Mouse (Mus musculus): ENCODE measurements at regions not wholly inside any gene's neighbourhood (a gene's known extent, or its start where the extent isn't known, plus 50 kb on each side); places are given as distances from the start of the nearest gene placed in this dataset.

DNA sequence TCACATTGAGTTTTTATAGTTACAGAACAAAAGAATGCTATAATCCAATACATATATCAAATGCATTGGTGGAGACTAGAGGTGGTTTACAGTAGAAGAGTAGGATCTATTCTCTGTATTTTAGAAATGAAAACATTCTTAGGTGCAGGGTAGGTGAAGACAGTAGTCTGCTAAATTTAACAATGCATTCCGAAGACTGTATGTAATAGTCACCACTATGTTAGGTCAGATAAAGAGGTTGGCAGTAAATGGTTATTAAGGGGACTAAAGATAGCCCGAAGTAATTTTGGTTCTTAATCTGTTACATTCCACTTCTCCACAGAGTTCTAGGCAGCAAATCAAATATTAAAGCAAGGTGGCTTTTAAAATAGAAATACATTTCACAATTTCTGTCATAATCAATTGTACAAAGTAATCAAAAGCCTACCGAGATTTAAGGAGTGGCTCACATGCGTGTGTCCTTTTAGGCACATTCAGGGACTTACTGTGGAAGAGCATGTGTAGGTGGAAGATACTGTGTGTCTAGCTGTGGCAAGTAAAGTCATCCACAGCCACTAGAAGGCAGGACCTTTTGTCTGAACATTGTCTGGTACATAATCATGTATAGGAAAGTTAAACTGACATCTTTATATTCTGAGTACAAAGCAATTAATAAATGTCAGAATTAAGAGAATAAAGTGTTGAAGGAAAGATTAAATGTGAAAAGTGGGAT lies 288.4 kb downstream of the Btg1 start:
- Histone ChIP-seq H3K4me1 (ENCODE audit: control insufficient read depth, insufficient read depth, insufficient read length, low read length) (no peaks in the 10 kb centered on the region), H3K27ac (replicated peaks; ENCODE audit: low read depth, low read length) (no peak overlapping the region), H3K4me3 (ENCODE audit: insufficient read depth, low read depth, low read length) (no peak overlapping the region)

DNA sequence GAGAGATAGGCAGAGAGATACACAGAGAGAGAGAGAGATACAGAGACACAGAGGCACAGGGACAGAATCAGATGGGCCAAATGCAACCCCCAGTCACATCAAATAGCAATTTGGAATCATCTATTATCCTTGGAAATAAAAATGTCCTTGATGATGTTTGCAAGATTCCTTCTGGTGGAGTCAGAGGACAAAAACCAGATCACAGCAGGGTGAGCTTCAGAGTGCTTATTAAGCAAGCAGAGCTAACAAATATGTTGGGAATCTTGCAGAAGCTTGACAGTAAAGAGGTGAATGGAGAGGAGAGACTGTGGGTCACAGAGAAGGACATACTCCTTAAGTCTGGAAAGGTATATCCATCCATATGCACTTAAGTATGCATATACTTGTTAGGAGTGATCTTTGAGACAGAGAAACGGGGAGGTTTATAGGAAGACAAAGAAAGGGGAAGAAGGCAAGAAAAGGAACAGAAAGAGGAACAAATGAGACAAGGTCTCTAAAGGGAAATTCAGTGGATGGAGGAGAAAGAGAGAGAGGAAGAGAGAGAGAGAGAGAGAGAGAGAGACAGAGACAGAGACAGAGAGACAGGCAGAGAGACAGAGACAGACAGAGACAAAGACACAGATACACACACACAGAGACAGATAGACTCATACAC lies 293.0 kb downstream of the Btg1 start:
- Histone ChIP-seq H3K4me1 (ENCODE audit: control insufficient read depth, insufficient read depth, insufficient read length, low read length) (no peaks in the 10 kb centered on the region), H3K4me3 (ENCODE audit: insufficient read depth, low read depth, low read length) (no peak overlapping the region), H3K27ac (replicated peaks; ENCODE audit: low read depth, low read length) (no peak overlapping the region)

DNA sequence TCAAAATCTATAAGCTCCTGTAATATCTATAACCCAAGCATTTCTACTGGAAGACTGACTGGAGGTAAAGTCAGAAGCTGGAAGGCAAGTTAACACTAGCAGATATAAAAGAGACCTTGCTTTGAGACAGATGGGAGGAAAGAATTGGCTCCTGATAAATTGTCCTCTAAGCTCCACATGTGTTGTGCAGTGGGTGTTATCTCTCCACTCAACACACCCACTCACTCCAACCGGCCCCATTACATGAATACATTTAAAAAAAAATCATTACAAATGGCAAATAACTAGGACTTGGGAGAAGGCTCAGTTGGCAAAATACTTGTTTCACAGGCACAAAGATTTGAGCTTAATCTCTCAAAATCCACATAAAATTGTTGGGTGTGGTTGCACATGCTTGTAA lies 304.4 kb downstream of the Btg1 start:
- no peak overlapping the region for H3K27ac ChIP-seq (replicated peaks; ENCODE audit: low read depth, low read length)
- H3K4me3 ChIP-seq (ENCODE audit: insufficient read depth, low read depth, low read length) = no peak overlapping the region
- H3K4me1 ChIP-seq (ENCODE audit: control insufficient read depth, insufficient read depth, insufficient read length, low read length) = no peaks in the 10 kb centered on the region

DNA sequence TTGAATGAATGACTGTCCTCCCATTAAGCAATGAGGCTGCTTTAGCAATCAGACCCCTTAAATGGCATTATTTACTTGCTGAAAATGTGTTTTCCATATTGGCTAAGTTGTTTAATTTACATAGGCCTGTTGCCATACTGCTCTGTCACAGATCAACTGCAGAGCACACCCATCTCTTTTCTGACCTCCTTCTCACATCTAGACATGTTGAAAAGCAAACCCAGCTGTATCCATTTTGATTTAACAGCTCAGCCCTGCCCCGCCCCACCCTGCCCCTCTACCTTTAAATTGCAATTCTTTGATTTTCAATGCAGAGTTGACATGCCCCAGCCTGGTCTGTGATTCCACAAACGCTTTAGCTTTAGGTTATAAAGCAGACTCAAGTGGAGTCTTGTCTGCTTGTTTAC lies 307.5 kb downstream of the Btg1 start:
- Histone ChIP-seq H3K4me3 (ENCODE audit: insufficient read depth, low read depth, low read length) (no peak overlapping the region), H3K27ac (replicated peaks; ENCODE audit: low read depth, low read length) (no peak overlapping the region), H3K4me1 (ENCODE audit: control insufficient read depth, insufficient read depth, insufficient read length, low read length) (no peaks in the 10 kb centered on the region)

DNA sequence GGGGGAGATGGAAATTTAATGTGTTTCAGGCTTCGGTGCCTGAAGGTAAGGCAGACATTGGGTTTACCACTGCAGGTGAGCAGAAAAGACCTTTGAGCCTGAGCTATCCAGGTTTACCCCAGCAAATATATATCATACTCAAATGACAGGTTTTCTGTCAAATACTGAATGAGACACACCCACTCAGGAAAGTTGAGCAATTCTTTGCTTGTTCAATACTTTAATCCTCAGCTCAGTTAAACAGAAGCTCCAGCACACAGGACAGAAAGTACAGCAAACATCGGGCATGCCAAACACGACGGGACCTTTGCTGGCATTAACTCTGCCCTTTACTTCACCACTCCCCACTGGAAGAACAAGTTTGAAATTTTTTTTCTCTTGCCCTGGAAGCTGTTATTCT lies 307.9 kb downstream of the Btg1 start:
- Histone ChIP-seq H3K4me1 (ENCODE audit: control insufficient read depth, insufficient read depth, insufficient read length, low read length) (no peaks in the 10 kb centered on the region), H3K27ac (replicated peaks; ENCODE audit: low read depth, low read length) (no peak overlapping the region), H3K4me3 (ENCODE audit: insufficient read depth, low read depth, low read length) (no peak overlapping the region)

DNA sequence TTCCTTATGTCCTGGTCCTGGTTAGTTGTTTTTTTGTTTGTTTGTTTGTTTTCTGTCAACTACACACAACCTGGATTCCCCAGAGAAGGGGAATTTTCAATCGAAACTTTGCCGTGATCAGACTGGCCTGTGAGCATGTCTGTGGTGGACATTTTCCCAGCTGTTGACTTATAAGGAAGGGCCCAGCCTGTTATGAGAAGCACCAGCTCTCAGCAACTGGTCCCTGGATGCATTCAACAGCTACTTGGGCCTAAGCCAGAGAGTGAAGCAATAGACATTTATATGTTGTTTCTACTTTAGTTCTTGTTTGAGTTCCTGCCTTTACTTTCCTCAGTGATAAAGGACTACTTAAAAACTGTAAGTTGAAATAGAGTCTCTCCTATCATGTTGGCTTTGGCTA lies 309.0 kb downstream of the Btg1 start:
- H3K27ac ChIP-seq (replicated peaks; ENCODE audit: low read depth, low read length) = no peak overlapping the region
- H3K4me3 ChIP-seq (ENCODE audit: insufficient read depth, low read depth, low read length) = no peak overlapping the region
- H3K4me1 ChIP-seq (ENCODE audit: control insufficient read depth, insufficient read depth, insufficient read length, low read length) = no peaks in the 10 kb centered on the region

DNA sequence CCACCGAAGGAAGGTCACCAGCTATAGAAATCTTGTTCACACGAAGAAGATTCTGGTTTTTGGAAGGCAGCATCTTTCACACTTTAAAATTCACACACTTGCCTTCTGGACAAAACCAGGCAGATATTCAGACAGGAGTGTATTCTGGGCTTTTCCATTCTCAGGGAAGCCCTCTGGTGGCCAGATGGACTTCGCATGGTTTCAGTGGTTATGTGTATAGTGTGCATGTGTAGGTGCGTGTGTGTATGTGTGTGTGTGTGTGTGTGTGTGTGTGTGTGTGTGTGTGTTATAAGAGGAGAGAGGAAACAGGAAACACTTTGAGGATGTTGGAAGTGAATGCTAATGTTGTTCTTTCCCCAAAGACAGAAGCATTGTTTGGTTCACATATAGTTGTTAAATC lies 317.9 kb downstream of the Btg1 start:
- no peak overlapping the region for H3K4me3 ChIP-seq (ENCODE audit: insufficient read depth, low read depth, low read length)
- no peak overlapping the region for H3K27ac ChIP-seq (replicated peaks; ENCODE audit: low read depth, low read length)
- H3K4me1 ChIP-seq (ENCODE audit: control insufficient read depth, insufficient read depth, insufficient read length, low read length) = no peaks in the 10 kb centered on the region

DNA sequence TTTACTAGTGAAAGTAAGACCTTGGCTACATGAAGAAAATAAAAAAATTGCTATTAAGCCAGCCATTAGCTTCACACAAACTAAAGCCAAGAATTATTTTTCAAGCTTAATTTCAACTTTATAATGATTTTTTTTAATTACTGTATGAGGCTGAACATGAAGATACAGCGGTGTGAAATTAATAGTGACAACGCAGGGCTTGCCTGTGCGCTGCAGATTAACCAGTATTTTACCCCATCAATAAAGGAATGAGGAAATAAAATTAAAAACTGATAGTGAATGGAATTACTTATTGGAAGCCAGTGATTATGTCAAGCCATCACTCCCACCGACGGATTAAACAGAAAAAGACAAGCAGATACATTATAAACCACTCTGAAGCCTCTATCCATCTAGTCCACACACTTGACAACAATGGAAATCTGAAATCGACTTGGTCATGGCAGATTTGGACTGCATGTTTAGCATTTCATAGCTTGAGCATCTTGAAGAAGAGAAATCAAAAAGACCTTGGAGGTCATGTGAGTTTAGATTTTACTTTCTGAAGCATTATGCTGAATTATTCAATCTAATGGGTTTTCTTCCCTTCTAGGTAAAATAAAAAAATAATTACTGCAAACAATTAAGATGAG lies 324.2 kb downstream of the Btg1 start:
- H3K4me1 ChIP-seq (ENCODE audit: control insufficient read depth, insufficient read depth, insufficient read length, low read length) = no peaks in the 10 kb centered on the region
- H3K4me3 ChIP-seq (ENCODE audit: insufficient read depth, low read depth, low read length) = no peak overlapping the region
- no peak overlapping the region for H3K27ac ChIP-seq (replicated peaks; ENCODE audit: low read depth, low read length)

DNA sequence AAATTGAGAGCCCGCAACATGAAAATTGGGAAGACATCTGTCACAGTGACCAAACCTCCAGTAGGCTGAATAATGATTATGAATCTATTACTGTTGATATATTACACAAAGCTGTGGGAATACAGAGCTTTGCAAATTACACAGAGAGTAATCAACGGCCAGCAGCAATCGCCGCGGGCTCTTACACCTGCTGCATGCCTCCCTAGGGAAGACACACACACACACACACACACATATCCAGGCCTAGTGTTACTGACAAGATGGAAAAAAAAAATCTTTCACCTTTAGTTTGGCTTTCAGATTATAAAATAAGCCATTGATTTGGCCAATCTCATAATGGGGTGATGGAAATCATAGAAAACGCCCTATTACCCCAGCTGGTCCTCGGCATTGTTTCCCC lies 327.4 kb downstream of the Btg1 start:
- Histone ChIP-seq H3K27ac (replicated peaks; ENCODE audit: low read depth, low read length) (no peak overlapping the region), H3K4me1 (ENCODE audit: control insufficient read depth, insufficient read depth, insufficient read length, low read length) (no peaks in the 10 kb centered on the region), H3K4me3 (ENCODE audit: insufficient read depth, low read depth, low read length) (no peak overlapping the region)

DNA sequence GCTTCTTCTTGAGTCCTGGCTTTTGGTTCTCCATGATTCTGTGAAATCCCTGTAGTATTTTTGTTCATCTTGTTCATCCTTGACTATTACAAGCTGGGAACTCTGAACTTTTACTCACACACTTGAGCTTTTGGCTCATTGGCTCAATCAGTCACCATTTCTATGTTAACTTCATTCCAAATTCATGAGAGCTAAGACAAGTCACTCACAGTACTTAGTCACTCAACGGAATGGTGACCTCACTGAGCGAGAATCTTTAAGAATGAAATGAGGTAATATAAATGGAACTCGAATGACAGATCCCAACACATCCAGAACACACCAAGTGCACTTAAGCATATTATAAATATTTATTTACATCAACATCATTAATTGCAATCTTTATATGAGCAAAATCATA lies 331.2 kb downstream of the Btg1 start:
- H3K4me1 ChIP-seq (ENCODE audit: control insufficient read depth, insufficient read depth, insufficient read length, low read length) = no peaks in the 10 kb centered on the region
- no peak overlapping the region for H3K27ac ChIP-seq (replicated peaks; ENCODE audit: low read depth, low read length)
- H3K4me3 ChIP-seq (ENCODE audit: insufficient read depth, low read depth, low read length) = no peak overlapping the region

DNA sequence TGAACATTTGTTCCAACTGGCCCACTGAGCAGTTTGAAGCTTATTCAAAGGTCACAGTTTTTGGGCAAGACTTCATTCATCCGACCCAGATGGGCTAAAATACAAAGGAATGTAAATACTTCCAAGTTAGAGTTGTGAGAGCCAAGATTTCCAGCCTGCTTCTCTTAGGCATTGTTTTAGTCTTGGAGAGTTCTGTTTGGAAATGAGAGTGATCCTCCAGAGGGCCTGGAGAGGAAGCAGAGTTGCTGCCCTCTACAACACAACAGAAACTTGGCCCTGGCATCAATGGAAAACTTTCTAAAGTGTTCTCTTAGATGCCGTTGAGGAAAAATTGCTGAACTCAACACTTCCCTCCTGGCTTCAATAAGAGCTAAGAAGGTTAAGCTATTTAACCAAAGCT lies 332.1 kb downstream of the Btg1 start:
- H3K4me3 ChIP-seq (ENCODE audit: insufficient read depth, low read depth, low read length) = no peak overlapping the region
- no peak overlapping the region for H3K27ac ChIP-seq (replicated peaks; ENCODE audit: low read depth, low read length)
- no peaks in the 10 kb centered on the region for H3K4me1 ChIP-seq (ENCODE audit: control insufficient read depth, insufficient read depth, insufficient read length, low read length)

DNA sequence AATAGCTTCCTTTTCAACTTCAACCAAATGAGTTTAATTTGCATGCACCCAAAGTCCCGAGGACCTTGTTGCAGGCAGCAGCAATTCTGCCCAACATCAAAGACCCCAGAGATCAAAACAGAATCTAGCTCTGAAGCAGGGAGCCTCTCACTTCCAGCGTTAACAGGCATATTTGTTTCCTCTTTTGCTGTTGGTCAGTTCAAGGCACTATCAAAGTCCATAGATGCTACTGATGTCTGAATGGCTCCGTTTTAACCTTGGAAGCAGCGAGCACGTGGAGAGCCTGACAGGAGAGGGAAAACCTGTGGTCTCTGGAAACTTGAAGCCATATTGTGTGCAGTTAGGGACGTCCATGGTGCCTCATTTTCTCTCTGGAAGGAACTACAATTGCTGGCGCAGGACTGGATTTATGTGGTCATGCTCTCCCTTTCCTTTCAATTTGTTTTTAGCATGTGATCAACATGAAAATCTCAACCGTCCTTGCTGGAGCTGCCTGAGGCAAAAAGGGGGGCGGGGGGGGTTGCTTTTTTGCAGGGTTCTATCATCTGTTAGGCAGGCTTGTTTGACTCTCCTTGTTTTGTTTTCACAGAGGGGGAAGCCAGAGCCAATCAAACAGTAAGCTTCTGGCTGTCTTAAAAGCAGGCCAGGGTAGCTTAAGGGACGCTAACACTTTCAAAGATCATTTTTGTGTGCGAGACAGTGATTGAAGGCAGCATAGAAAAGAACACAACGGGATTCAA lies 338.4 kb downstream of the Btg1 start:
- no peaks in the 10 kb centered on the region for H3K4me1 ChIP-seq (ENCODE audit: control insufficient read depth, insufficient read depth, insufficient read length, low read length)
- no peak overlapping the region for H3K4me3 ChIP-seq (ENCODE audit: insufficient read depth, low read depth, low read length)
- H3K27ac ChIP-seq (replicated peaks; ENCODE audit: low read depth, low read length) = no peak overlapping the region

DNA sequence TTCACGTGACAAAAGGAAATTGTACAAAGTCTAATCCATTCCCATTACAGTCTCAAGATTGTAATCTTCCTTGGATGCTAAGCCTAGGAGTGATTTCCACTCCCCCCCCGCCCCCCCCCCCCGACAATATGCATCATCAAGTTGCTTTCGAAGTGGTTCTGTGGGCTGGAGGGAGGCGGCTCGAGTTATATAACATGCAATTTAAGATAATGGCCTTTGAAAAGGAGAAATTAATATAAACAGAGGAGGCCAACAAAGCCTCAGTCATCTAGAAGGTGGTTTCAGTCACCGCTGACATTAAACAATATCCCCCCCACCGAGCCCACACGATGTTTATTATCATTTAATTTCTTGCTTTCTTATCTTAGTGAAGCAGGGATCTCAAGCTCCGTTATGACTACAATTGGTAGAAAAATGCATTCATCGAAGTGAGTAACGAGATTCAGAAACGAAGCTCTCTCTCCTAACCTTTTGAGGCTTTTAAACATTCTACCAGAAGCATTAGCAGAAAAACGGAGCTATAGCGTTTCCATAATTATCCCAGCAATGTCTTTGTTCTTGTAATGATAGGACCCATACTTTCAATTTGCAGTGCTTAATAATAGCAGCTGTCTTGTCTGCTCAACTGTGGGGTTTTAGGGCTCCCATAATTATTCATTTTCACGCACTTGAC lies 339.1 kb downstream of the Btg1 start:
- H3K4me1 ChIP-seq (ENCODE audit: control insufficient read depth, insufficient read depth, insufficient read length, low read length) = no peaks in the 10 kb centered on the region
- H3K27ac ChIP-seq (replicated peaks; ENCODE audit: low read depth, low read length) = no peak overlapping the region
- H3K4me3 ChIP-seq (ENCODE audit: insufficient read depth, low read depth, low read length) = no peak overlapping the region

DNA sequence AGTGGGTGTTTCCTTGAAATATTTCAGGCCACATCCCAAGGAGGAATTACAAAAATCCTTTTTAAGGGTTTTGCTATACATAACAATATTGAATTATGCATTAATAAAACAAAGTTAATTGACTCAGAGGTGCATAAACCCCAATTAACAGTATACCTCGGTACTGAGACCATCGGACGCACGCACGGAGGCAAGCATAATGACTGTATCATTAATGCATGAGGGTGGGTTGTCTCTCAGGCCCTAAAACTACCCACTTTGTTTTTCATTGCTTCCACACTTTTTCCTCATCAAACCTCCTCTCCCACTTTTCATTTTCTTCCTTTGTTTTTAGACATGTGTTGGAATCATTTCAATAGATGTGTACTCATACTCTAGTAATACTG lies 339.6 kb downstream of the Btg1 start:
- no peak overlapping the region for H3K4me3 ChIP-seq (ENCODE audit: insufficient read depth, low read depth, low read length)
- H3K4me1 ChIP-seq (ENCODE audit: control insufficient read depth, insufficient read depth, insufficient read length, low read length) = no peaks in the 10 kb centered on the region
- H3K27ac ChIP-seq (replicated peaks; ENCODE audit: low read depth, low read length) = no peak overlapping the region

DNA sequence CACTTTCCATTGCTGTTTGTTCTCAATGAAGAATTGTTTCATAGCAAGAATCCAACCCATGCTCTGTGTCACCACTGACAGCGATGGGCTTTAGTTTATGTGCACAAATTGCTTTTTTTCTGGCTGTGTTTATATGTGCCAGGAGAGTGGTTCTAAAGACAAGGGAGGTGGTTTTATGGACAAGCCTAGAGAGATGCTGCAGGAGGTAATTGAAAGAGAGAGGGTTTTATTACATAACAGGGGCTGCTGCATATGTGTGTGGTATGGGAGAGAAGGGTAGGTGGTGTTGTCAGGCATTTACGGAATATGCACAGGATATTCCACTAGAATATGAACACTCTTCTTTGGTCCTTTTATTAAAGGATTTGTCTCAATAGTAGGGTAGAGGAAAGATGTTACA lies 340.2 kb downstream of the Btg1 start:
- H3K27ac ChIP-seq (replicated peaks; ENCODE audit: low read depth, low read length) = no peak overlapping the region
- H3K4me3 ChIP-seq (ENCODE audit: insufficient read depth, low read depth, low read length) = no peak overlapping the region
- no peaks in the 10 kb centered on the region for H3K4me1 ChIP-seq (ENCODE audit: control insufficient read depth, insufficient read depth, insufficient read length, low read length)

Data from brown adipose tissue, adult 24 weeks (tissue).